Mouse (Mus musculus) thymus, adult 2 months (tissue): ENCODE data around the gene Dcakd.

ENCODE experiments used
- CTCF ChIP-seq: fragments of 200-500 bp; IDR thresholded peaks from 2 replicates; pipeline ENCODE4 v1.5.1; 2012; ENCODE audit warnings: mild to moderate bottlenecking, control low read depth, low read length, moderate library complexity, borderline replicate concordance; ENCODE audit not compliant: control insufficient read depth, poor library complexity, insufficient read depth; ENCODE audit errors: extremely low read depth
- POLR2A ChIP-seq: fragments of 200-500 bp; IDR thresholded peaks from 2 replicates; pipeline ENCODE4 v1.6.1; 2012; ENCODE audit warnings: mild to moderate bottlenecking, low read length, control low read depth, moderate library complexity; ENCODE audit not compliant: control insufficient read depth, poor library complexity, insufficient read depth; ENCODE audit errors: extremely low read depth

DNA sequence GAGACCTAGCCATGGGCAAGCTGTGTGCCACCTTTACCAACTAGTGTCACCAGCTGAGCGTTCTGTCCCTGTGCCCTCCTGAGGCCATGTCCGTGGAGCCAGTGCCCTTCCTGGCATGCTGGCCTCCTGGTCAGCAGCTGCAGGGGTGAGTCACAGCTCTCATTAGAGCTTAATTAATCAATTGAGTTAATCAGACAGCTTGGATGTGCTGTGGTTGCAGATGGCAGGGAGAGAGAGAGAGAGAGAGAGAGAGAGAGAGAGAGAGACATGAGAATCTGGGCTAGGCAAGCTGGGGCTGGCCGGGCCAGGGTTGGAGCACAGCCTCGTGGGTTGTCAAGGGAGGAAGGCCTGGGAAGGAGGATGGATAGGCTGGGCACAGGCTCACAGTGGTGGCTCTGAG is 43.5 kb downstream of the Dcakd start:
- TF ChIP-seq POLR2A (no peak), CTCF (no peak)
